Mouse (Mus musculus) embryonic facial prominence, embryonic 10.5 days (tissue): ENCODE data around the gene Gm17617. TPM values are rescaled to one million over a fixed set of nuclear protein-coding genes. Genes with fewer than 3 reads are reported as not detected.

ENCODE experiments used
- DNase-seq: peaks from one replicate; pipeline ENCODE4 v3.0.0-alpha.2; 2017; ENCODE audit warnings: low spot score
- H3K27ac ChIP-seq: fragments of 300-500 bp; sonication (generic); replicated peaks from 2 replicates; pipeline ENCODE4 v1.5.1; 2016; ENCODE audit warnings: mild to moderate bottlenecking
- H3K27me3 ChIP-seq: fragments of 300-500 bp; sonication (generic); replicated peaks from 2 replicates; pipeline ENCODE4 v1.6.1; 2016; ENCODE audit warnings: low read depth, mild to moderate bottlenecking; ENCODE audit not compliant: poor library complexity, severe bottlenecking
- H3K36me3 ChIP-seq: fragments of 300-500 bp; sonication (generic); replicated peaks from 2 replicates; pipeline ENCODE4 v1.6.1; 2016; ENCODE audit warnings: mild to moderate bottlenecking, moderate library complexity
- H3K4me1 ChIP-seq: fragments of 300-500 bp; sonication (generic); 2 replicates; pipeline ENCODE4 v1.6.1; 2016
- H3K4me3 ChIP-seq: fragments of 300-500 bp; sonication (generic); 2 replicates; pipeline ENCODE4 v1.5.1; 2016; ENCODE audit warnings: mild to moderate bottlenecking, moderate library complexity
- H3K9me3 ChIP-seq: fragments of 300-500 bp; sonication (generic); 2 replicates; pipeline ENCODE4 v1.6.1; 2016; ENCODE audit warnings: mild to moderate bottlenecking
- WGBS: fragments of 180-500 bp; shearing (Covaris S2); methylation state at CpG from one replicate; pipeline ENCODE4 v1.1.7; 2016; 5-methylcytosine and 5-hydroxymethylcytosine counted together
- polyA plus RNA-seq: library from polyadenylated mRNA; unstranded; fragments of >200 nt; fragmentation: Nextera tagmentation; extraction: Ambion mirVana; gene quantifications from 2 replicates; pipeline ENCODE4 v1.2.1, GENCODE M21; 2016

Gene Gm17617
- polyA plus RNA-seq, 1 experiment from 2014 or later: not detected

GRCm38 (mm10) chr13:55167798-55168197 is 34.5 kb upstream of the Gm17617 start:
- DNase-seq: no peak
- Histone ChIP-seq H3K4me1 (peaks cover 37% of the 10 kb centered on the region), H3K27ac (no peak overlapping the region), H3K27me3 (0 out of 2 replicates have a peak, but pooled peaks cover 13% of the 10 kb centered on the region), H3K4me3 (no peak overlapping the region), H3K9me3 (peaks cover 3% of the 10 kb centered on the region; the same call in 1 of the 2 replicates), H3K36me3 (no peaks in the 10 kb centered on the region)
- 85% methylated on average over 11 of the region's 11 CpGs for WGBS

- Histone ChIP-seq H3K9me3 (peaks cover 3% of the 10 kb centered on the region; the same call in 1 of the 2 replicates), H3K4me1 (peaks cover 30% of the 10 kb centered on the region), H3K4me3 (no peak overlapping the region), H3K36me3 (no peaks in the 10 kb centered on the region), H3K27ac (no peak overlapping the region), H3K27me3 (0 out of 2 replicates have a peak, but pooled peaks cover 6% of the 10 kb centered on the region)
- 91% methylated on average over 32 of the region's 32 CpGs for WGBS
- no peak for DNase-seq
Measured at GRCm38 (mm10) chr13:55166806-55167725, 33.7 kb upstream of the Gm17617 start.

- WGBS: 92% methylated on average over 16 of the region's 16 CpGs
- Histone ChIP-seq H3K27me3 (no peaks in the 10 kb centered on the region), H3K4me1 (peaks cover 20% of the 10 kb centered on the region), H3K36me3 (no peaks in the 10 kb centered on the region), H3K4me3 (no peak overlapping the region), H3K27ac (no peak overlapping the region), H3K9me3 (peaks cover 3% of the 10 kb centered on the region; the same call in 1 of the 2 replicates)
- DNase-seq: no peak
Measured at GRCm38 (mm10) chr13:55165831-55166339, 32.5 kb upstream of the Gm17617 start.

GRCm38 (mm10) chr13:55163553-55163952 is 30.2 kb upstream of the Gm17617 start:
- Histone ChIP-seq H3K4me3 (no peak overlapping the region), H3K27me3 (no peaks in the 10 kb centered on the region), H3K4me1 (peaks cover 12% of the 10 kb centered on the region; the same call in 1 of the 2 replicates), H3K9me3 (no peaks in the 10 kb centered on the region), H3K27ac (no peak overlapping the region), H3K36me3 (no peaks in the 10 kb centered on the region)
- DNase-seq: no peak
- 74% methylated on average over 5 of the region's 5 CpGs for WGBS

GRCm38 (mm10) chr13:55162365-55162764 is 29.0 kb upstream of the Gm17617 start:
- 50% methylated on average over 7 of the region's 7 CpGs for WGBS
- Histone ChIP-seq H3K9me3 (no peaks in the 10 kb centered on the region), H3K27ac (no peak overlapping the region), H3K27me3 (no peaks in the 10 kb centered on the region), H3K36me3 (no peaks in the 10 kb centered on the region), H3K4me1 (0 out of 2 replicates have a peak, but pooled peaks cover 2% of the 10 kb centered on the region), H3K4me3 (no peak overlapping the region)
- DNase-seq: no peak

GRCm38 (mm10) chr13:55153951-55154350 is 20.6 kb upstream of the Gm17617 start:
- 83% methylated on average over 5 of the region's 5 CpGs for WGBS
- no peaks in the 10 kb centered on the region for H3K36me3 ChIP-seq
- peaks cover 56% of the 10 kb centered on the region for H3K27me3 ChIP-seq
- H3K9me3 ChIP-seq: no peaks in the 10 kb centered on the region
- H3K4me1 ChIP-seq: peaks cover 11% of the 10 kb centered on the region
- H3K4me3 ChIP-seq: no peak overlapping the region
- no peak overlapping the region for H3K27ac ChIP-seq
- no peak for DNase-seq

- WGBS: 1% methylated on average over 68 of the region's 68 CpGs
- peaks cover 11% of the 10 kb centered on the region for H3K4me1 ChIP-seq
- DNase-seq: peak; percentile 80
- no peaks in the 10 kb centered on the region for H3K9me3 ChIP-seq
- H3K36me3 ChIP-seq: no peaks in the 10 kb centered on the region
- H3K27me3 ChIP-seq: peaks cover 56% of the 10 kb centered on the region
- peak within 1 kb of the TSS; percentile 59 for H3K4me3 ChIP-seq
- H3K27ac ChIP-seq: 0 out of 2 replicates have a peak within 1 kb of the TSS, but pooled peaks have one; percentile 8
Measured at GRCm38 (mm10) chr13:55152621-55153415, 19.5 kb upstream of the Gm17617 start, which contains the start of gene Fgfr4. Gene Fgfr4, plus strand, starts transcription at chr13:55152640.

- 76% methylated on average over 2 of the region's 2 CpGs for WGBS
- peaks cover 6% of the 10 kb centered on the region; the same call in 1 of the 2 replicates for H3K4me1 ChIP-seq
- H3K27ac ChIP-seq: no peak overlapping the region
- no peaks in the 10 kb centered on the region for H3K9me3 ChIP-seq
- DNase-seq: no peak
- H3K27me3 ChIP-seq: no peaks in the 10 kb centered on the region
- no peak overlapping the region for H3K4me3 ChIP-seq
- no peaks in the 10 kb centered on the region for H3K36me3 ChIP-seq
Measured at GRCm38 (mm10) chr13:55140271-55140670, 6.9 kb upstream of the Gm17617 start.

GRCm38 (mm10) chr13:55135382-55135781 is 2.0 kb upstream of the Gm17617 start:
- 9% methylated on average over 5 of the region's 5 CpGs for WGBS
- DNase-seq: peak; percentile 18
- peaks cover 9% of the 10 kb centered on the region; the same call in 1 of the 2 replicates for H3K4me1 ChIP-seq
- H3K27ac ChIP-seq: no peak overlapping the region
- peaks cover 41% of the 10 kb centered on the region for H3K36me3 ChIP-seq
- H3K9me3 ChIP-seq: no peaks in the 10 kb centered on the region
- no peak overlapping the region for H3K4me3 ChIP-seq
- H3K27me3 ChIP-seq: no peaks in the 10 kb centered on the region

GRCm38 (mm10) chr13:55124903-55125302 is 8.4 kb downstream of the Gm17617 start:
- Histone ChIP-seq H3K27ac (no peak overlapping the region), H3K27me3 (no peaks in the 10 kb centered on the region), H3K9me3 (no peaks in the 10 kb centered on the region), H3K4me3 (no peak overlapping the region), H3K4me1 (no peaks in the 10 kb centered on the region), H3K36me3 (peaks cover 78% of the 10 kb centered on the region)
- 94% methylated on average over 6 of the region's 6 CpGs for WGBS
- DNase-seq: no peak

- 89% methylated on average over 6 of the region's 6 CpGs for WGBS
Measured at GRCm38 (mm10) chr13:55114375-55114774, 19.0 kb downstream of the Gm17617 start.

GRCm38 (mm10) chr13:55107694-55108093 is 25.7 kb downstream of the Gm17617 start:
- Histone ChIP-seq H3K9me3 (no peaks in the 10 kb centered on the region), H3K36me3 (peaks cover 29% of the 10 kb centered on the region), H3K27me3 (no peaks in the 10 kb centered on the region), H3K4me1 (peaks cover 13% of the 10 kb centered on the region), H3K27ac (no peak overlapping the region), H3K4me3 (no peak overlapping the region)
- 80% methylated on average over 8 of the region's 8 CpGs for WGBS
- no peak for DNase-seq

More at GRCm38 (mm10) chr13:55114375-55114774, 19.0 kb downstream of the Gm17617 start:
- H3K27me3 ChIP-seq: no peaks in the 10 kb centered on the region
- no peak overlapping the region for H3K4me3 ChIP-seq
- no peaks in the 10 kb centered on the region for H3K9me3 ChIP-seq
- no peak overlapping the region for H3K27ac ChIP-seq
- H3K36me3 ChIP-seq: peaks cover 72% of the 10 kb centered on the region
- no peak for DNase-seq
- no peaks in the 10 kb centered on the region for H3K4me1 ChIP-seq
